ENCODE assay signal across 9 mouse cellular contexts in the genomic region with DNA sequence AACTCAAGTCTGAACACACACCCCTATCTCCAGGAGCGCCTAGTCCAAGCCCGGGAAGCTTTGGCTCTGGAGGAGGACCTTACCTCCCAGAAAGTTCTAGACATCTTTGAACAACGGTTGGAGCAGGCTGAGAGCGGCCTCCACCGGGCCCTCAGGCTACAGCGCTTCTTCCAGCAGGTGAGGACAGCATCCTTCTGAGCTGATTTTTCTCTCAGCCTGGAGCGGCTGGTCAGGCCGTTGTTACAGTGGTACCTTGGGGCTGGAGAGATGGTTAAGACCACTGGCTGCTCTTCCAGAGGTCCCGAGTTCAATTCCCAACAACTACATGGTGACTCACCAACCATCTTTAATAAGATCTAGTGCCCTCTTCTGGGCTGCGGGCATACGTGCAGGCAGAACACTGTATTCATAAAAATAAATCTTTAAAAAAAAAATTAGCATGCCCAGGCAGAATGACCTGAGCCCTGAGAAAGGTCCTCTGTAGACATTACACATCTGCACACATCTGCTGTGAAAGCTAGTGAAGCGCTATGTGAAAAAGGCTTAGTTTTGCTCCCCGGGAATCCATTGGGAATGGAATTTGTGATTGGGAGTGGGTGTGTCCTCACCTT. TPM values are rescaled to one million over a fixed set of nuclear protein-coding genes. Genes with fewer than 3 reads are reported as not detected.
DNase-seq lines count a peak whose midpoint lies in the region.
"Had no signal": no experiment of that assay in that cellular context is flagged by ENCODE, and none has a peak within 500 bp of the region (broad histone marks: within the 10 kb centered on the region; RNA-seq: fewer than 3 reads in every experiment).

No protein-coding gene starts in this region.

- intact Hi-C loops in heart, postnatal 25 days (cut with DNase I) = loop anchor here (2.0 kb wide), 1 partner anchor 94 kb away; no protein-coding TSS in a partner anchor

- DNase-seq in heart, postnatal 4 days = peak; percentile 14
- DNase-seq in heart, postnatal 25 days (ENCODE audit: low spot score) = no peak
- DNase-seq in lung, postnatal 36 days = peak; percentile 29
- DNase-seq in lung, postnatal 14 days = no peak
- DNase-seq in adipocyte (ENCODE audit: low spot score) = peak; percentile 57
- DNase-seq in naive thymus-derived CD4-positive, alpha-beta T cell, adult 2 months (ENCODE audit: low read depth) = peak; percentile 21
- DNase-seq in right cerebral cortex, postnatal 4 days = no peak

RNA-seq across cellular contexts. Expression of gene Arhgef40, which starts 11.8 kb away (rescaled TPM):
- 10 to 100 TPM; 64.6 to 65.6 TPM for total RNA-seq in heart, postnatal 4 days (2021)
- 10 to 100 TPM; 31.2 to 41.2 TPM for total RNA-seq in heart, postnatal 25 days (2021)

RNA-seq across cellular contexts. Expression of gene Tmem253, which starts 19.1 kb away (rescaled TPM):
- 1 to 10 TPM; 1.4 to 1.8 TPM for total RNA-seq in heart, postnatal 4 days (2021)
- 1 to 10 TPM; 3.3 to 3.9 TPM for total RNA-seq in heart, postnatal 25 days (2021)
- total RNA-seq: hematopoietic stem cell, adult 5-6 weeks had no signal

RNA-seq across cellular contexts. Expression of gene Zfp219, which starts 24.2 kb away (rescaled TPM):
- total RNA-seq in heart, postnatal 4 days (2021) = 10 to 100 TPM; 37.5 to 42.0 TPM
- total RNA-seq in heart, postnatal 25 days (2021) = 10 to 100 TPM; 24.8 to 29.0 TPM

RNA-seq across cellular contexts. Expression of gene Olfr221, which starts 45.9 kb away (rescaled TPM):
- not detected for total RNA-seq in heart, postnatal 4 days (2021)
- not detected for total RNA-seq in heart, postnatal 25 days (2021)
- total RNA-seq: gastrocnemius, postnatal 10 days; hematopoietic stem cell, adult 5-6 weeks had no signal

Comparison
In these comparisons a context has a peak if more than half of its experiments do, and no peak if none do; other contexts are left out.
1. DNase-seq: peak in heart, postnatal 4 days (single experiment), lung, postnatal 36 days (single experiment), adipocyte (single experiment) and naive thymus-derived CD4-positive, alpha-beta T cell, adult 2 months (single experiment); none in heart, postnatal 25 days (single experiment), lung, postnatal 14 days (single experiment) and right cerebral cortex, postnatal 4 days (single experiment).